Mouse (Mus musculus) E14TG2a.4 (cell line): ENCODE measurements around the gene 6430628N08Rik.

Experiments used
- CTCF ChIP-seq: conservative IDR thresholded peaks from 2 replicates; pipeline ENCODE4 v1.5.1; 2014; ENCODE audit warnings: low read length
- POU5F1 ChIP-seq: IDR thresholded peaks from 2 replicates; pipeline ENCODE4 v1.6.1; 2014; ENCODE audit warnings: low read length, borderline replicate concordance

- no peak for TF ChIP-seq POU5F1
- TF ChIP-seq CTCF: no peak
These were observed 26.6 kb upstream of the 6430628N08Rik start for GRCm38 (mm10) chr4:115863880-115864279.
